Mouse (Mus musculus) MN1 (cell line): ENCODE measurements around the gene Mrpl17.

Experiments
- DNase-seq: peaks from one replicate; pipeline ENCODE4 v3.0.0-alpha.2; 2016; ENCODE audit warnings: low spot score

Gene Mrpl17

DNA sequence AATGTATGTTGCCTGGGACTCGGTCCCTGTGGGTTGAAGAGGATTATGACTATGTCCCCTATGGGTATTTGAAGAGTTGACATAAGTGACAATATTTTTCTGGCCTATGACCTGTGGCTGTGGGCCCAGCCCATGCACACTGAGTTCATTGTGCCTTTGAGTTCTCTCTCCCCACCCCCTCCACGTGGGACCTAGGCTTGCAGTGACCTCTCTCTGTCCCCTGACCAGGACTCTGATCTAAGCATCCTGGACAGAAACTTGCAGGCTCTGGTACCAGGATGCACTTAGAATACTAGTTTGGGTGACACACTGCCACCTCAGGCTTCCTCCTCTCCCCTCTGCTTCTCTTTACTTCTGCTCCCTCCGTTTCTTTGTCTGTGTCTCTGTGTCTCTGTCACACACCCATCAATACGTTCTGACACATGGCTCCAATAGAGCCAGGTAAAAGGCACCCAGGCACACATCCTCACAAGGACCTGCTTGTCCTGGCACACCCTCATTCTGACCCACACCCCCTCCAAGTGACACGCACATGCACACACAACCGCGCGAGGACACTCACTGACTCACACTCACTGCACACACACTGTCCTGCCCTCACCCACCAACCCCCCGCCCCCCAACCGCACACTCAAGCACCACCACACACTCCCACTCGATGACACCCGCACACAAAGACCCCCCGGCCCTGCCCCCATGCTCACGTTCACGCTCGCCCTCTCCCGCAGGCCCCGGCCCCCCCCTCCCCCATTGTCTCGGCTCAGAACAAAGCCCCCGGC is 24.2 kb downstream of the Mrpl17 start:
- DNase-seq = peak; percentile 21

DNA sequence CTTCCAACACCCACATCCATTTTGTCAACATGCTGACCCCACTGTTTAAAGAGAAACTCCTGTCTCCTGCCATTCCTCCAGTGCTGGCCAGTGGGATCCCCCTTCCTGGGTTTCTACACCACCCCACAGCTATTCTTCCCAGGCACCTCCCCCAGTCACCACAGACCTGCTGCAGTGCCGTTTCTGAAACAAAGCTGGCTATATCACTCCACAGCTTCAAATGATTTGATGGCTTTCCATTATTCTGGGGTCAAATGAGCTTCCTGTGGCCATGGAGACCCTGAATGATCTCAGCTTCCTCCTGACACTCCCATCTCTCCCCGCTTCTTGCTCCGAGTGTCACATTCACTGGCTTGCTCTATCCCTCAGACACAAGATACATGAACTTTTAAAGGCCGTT is 26.3 kb downstream of the Mrpl17 start:
- DNase-seq = no peak

DNA sequence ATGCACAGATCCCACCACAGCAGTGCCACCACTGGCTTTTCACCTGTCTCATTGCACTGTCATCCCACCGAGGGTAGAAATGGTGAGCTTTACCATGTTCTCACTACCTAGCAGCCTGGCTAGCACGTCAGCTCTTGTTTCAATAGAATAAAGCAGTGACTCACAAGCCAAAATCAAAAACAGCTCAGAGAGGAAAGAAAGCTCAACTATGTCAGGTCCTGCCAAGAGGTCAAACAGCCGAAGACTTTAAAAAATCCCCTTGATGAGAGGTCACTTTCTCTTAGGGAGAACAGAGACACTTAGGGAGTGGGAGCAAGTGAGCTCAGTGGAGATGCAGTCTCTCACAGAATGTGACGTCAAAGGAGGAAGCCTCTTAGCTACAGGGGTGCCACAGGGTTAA is 27.0 kb downstream of the Mrpl17 start:
- no peak for DNase-seq

DNA sequence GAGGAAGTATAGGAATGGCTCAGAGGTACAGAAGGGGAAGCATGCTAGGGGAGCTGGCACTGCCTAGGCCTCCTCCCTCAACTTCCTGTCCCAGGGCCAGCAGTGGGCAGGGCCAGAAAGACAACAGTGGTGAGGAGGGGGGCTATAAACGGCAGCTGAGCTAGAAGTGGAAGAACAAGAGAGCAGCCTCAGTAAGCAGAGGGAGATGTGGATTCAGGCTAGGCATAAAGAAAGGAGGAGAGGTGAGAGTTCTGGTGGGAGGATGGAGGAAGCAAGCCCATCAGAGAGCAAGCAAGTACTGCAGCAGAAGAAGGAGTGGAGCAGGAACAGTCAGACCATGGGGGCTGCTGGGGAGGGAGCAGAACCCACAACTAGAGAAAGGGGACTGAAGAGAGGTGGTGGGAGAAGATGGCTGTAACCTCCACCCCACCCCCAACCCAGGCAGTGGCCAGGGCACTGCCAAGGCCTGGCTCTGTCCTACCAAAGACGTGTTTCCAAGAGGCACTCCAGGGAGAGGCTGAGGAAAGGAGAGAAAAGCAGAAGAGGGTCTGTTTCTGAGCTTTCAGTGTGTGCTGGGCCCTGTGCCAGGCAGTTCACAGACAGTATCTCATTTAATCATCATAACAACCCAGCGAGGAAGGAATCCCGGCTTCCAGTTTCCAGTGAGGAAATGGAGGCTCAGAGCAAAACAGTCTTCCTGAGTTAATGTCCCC is 32.2 kb downstream of the Mrpl17 start:
- peak; percentile 69 for DNase-seq

DNA sequence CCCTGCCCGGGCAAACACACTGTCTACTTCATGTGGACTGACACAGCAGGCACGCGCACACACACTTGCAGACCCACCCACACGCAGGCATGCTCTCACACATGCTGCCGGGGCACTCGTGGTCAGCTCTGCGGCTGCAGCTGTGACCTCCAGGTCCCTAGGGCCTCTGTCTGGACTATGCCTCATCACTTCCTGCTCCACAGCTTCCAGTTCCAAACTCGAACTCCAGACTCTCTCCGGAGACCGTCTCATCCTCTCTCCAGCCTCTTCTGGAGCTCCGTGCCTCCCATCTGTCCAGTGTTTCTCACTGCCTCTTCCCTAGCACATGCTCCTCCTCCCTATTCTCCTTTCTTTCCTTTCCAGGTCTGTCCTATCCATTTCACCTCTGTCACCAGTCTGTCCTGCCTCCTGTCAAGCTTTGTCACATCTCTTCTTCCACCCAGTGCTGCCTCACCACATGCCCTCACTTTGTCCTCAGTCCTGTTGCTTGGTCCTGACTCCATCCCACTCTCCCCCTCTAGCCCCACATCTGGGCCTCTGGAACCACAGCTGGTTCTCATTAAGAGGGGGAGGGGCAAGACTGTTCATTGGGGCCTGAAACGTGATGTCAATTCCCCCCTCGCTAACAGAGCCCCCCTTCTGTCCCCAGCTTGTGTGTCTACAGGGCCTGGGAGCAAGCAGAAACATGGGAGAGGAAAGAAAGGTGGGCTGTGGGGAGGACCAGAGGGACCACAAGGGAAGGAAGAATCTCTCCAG is 32.9 kb downstream of the Mrpl17 start:
- DNase-seq = peak; percentile 78

DNA sequence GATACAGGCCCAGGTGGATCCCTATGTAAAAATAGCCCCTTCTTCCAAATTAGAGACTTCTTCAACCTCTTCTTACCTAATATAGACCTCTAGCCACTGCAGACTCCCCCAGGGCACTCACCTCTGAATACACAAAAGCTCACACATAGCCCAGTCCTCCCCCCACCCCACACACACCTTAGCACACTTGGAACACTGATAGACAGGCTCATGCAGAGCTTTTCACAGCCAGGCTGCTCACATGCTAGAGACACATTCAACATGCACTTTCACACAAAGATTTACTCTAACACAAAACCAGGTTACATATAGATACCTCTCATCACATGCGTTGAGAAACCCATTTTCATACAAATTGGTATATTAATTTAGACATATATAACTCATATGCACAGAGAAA is 33.6 kb downstream of the Mrpl17 start:
- no peak for DNase-seq

DNA sequence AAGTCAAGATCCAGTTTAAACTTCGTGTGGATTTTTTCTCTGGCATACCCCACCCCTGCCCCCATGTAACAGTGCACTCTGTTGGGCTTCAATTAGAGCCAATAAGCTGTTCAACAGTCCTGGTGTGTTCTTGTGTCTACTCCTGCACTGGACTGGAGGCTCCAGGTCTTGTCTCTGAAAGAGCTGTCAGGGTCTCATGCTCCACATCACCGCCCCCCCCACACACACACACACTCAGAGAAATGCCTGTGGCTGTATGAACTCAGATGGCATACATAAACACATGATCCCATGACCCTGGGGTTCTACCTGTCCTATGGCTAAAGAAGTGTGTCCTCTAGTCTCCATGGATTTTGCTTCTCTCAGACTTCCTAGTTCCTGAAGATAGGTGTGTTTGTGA is 34.9 kb downstream of the Mrpl17 start:
- no peak for DNase-seq

DNA sequence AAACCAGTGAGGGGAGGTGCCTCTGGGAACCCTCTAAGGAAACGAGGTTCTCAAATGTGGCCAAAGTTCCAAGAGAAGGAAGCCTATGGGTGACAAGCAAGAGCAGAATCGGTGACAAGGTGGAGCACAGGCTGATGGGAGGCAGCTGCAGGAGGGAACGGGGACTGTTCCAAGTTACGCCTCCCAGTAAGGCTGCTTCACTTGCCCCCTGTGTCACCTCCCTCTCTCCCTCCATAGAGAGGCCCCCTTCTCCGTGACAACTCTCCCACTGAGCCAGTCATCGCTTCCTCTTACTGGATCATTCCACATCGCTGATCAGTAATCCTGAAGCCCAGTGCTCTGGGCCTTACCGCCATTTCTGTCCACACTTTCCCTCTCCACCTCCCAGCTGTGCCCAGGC is 36.2 kb downstream of the Mrpl17 start:
- DNase-seq = no peak

DNA sequence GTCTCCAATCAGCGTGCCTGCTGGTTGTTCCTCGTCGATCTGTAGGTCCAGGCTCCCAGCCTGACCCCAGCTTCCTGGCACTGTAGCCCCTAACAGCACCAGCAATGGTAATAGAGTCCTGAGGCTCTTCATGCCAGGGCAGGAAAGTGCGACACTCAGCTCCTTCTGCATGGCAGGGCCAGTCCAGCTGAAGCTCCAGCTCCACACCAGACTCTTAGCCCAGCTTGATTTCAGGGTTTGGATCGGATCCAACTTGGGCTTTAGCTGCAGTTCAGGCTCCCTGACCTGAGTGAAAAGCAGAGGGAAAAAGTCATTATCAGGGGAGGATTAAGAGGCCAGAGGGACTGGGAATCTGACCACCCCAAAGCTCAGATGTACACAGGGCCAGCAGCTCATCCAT is 37.9 kb downstream of the Mrpl17 start:
- peak; percentile 43 for DNase-seq

DNA sequence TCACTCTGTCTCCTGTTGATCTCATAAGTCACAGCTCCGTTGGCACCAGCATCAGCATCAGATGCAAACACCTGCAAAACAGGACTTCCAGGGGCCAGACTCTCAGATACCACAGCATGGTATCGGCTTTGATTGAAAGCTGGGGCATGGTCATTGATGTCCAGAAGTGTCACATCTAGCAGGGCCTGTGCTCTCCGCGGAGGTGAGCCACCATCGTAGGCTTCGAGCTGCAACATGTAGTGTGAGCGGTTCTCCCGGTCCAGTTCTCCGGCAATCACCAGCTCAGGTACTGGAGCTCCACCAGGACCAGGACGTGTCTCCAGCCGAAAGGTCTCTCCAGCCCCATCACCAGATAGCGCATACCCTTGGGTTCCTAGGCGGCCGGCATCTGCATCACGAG is 38.6 kb downstream of the Mrpl17 start:
- no peak for DNase-seq

DNA sequence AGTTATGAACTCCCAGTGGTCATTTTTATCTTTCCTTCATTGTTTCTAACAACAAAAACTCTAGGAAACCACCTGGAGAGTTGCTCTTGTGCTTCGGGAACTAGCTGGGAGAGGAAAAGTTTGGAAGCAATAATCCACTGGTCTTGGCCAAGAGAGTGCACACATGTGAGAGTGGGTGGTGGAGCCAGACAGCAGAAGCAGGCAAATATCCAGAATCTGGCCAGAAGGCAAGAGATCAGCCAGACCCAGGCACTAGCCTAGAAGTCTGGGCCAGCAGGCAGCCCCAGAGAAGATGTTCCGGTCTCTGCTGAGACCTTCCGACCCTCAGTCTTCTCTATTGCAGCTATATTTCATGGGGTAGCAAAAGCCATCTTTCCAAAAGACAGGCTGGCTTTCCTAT is 40.9 kb downstream of the Mrpl17 start:
- no peak for DNase-seq

DNA sequence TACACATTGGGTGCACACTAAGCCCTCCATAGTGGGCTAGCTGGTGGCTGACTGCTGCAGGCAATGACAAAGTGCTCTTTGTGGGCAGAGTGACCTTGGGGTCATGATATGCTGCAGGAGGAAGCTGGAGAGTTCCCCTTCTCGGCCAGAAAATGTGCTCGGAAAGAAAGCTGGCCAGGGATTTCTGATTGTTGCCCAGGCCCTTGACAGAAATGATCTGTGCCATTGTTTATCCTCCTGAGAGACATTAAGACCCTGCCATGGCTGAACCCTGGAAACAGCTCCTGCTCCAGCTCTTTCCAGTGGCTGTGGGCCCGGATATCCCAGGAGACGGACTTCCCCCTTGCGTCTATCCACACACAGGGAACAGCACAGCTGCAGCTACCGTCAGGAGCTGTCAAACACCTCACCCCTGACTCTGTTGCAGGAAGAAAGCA is 43.2 kb downstream of the Mrpl17 start:
- no peak for DNase-seq

DNA sequence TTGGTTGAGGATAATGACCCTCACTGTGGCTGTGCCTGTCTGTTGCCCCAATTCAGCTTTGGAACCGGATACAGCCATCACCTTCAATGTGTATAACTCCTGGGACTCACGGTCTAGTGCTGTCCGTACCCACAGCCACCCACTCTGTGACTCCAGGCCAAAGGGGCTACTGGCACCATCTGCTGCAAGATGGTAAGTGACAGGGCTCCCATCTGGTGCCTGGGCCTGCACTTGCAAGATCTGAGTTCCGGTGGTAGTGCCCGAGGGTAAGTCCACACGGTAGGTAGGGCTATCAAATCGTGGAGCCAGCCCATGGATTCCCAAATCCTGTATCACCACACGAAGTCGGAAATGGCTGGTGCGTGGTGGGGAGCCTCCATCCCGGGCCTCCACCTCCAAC is 46.6 kb downstream of the Mrpl17 start:
- DNase-seq = no peak

DNA sequence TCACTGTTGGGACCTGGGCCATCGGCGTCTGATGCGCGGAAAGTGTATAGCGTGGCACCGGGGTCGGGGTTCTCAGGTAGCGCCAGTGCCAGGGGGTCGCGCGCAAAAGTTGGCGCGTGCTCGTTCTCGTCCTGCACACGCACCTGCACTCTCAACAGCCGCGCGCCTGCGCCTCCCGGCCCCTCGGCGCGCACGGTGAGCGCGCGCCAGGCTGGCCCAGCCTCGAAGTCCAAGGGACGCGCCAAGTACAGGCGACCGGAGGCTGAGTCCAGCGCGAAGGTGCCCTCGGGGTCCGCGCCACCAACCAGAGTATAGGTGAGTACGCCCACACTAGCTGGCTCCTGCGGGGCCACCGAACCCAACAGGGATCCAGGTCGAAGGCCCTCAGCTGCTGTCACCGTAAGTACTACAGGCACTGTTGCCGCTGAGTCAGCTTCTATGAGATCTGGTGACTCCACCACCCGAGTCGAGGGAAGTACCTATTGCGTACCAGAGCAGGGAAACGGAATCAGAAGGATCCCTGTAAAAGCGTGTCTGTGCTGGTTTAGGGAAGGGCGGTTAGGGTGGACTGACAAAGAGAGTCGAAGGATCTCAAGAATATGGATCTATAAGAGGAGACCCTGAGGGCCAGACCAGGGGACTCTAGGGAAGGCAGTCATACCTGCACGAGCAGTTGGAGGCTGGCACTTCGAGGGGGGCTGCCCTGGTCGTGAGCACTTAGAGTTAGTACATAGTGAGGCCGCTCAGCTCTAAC is 48.2 kb downstream of the Mrpl17 start:
- DNase-seq = no peak

DNA sequence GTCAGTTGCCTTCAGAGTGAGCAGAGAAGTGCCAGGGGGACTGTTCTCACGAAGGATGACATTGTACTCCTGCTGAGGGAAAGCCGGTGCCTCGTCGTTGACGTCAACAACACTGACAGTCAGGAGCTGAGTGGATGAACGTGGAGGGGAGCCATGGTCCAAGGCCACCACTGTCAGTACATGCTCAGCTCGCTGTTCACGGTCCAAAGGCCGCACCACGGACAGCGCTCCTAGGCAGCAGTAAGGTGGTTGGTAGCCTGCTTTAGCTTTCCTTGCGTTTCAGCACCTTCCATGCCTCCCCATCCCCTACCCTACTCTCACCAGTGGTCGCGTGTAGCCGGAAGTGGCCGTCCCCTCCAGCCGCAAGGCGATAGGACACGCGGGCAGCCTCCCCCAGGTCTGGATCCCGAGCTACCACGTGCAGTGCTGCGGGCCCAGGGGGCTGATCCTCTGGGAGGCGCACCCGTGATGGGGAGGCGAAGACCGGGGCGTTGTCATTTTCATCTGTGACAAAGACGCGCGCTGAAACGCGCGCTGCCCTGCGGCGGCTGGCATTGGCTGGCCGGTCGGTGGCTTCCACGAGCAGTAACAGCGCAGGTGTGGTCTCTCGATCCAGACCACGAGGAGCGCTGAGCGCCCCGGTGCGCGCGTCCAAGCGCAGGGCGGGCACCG is 49.0 kb downstream of the Mrpl17 start:
- no peak for DNase-seq

DNA sequence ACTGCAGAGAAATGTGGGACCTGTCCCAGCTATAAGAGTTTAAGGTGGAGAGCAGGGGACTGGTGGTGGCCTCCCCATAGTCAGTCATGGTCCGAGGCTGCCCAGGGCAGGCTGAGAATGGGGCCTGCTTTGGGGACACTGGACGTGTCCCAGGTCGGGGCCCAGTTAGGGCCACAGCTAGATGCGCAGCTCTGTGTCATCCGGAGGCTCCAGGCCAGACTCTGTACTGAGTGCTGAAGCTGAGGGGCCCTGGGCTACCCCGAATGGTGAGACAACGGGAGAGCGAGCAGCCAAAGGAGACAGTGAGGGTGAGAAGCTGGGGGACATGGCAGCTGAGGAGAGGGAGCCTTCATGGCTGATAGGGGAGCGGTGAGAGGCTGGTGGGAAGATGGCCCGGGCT is 57.6 kb downstream of the Mrpl17 start:
- DNase-seq = no peak
